12 mouse cellular contexts compared by ENCODE assay signal in the genomic region with DNA sequence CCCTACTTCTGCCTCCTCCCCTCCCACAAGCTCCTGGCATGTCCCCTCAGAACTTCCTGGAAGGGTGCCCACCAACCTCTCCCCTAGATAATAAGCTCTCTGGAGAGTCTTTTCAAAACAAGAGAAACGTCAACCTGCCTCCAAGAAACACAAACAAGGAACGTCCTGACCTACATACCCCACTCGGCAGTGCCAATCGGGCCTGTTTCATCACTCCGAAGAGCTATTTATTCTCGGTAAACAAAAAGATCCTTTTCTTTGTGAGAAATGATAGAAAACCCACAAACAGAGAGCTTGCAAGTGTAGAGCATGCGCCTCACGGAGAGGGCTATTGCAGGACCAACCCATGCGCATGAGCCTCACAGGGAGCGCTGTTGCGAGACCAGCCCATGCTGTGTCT.
DNase-seq lines count a peak whose midpoint lies in the region; ATAC-seq and TF ChIP-seq lines count a peak whose summit lies in the region.
"Had no signal": no experiment of that assay in that cellular context is flagged by ENCODE, and none has a peak within 500 bp of the region (broad histone marks: within the 10 kb centered on the region; RNA-seq: fewer than 3 reads in every experiment).

No protein-coding gene starts in this region.

- peak; percentile 20 for DNase-seq in kidney, adult 9 months
- DNase-seq in adrenal gland, postnatal 25 days = peak; percentile 21
- peak; percentile 36 to 46 for DNase-seq in cerebellum, postnatal 14 days
- DNase-seq in left cerebral cortex, adult 2 months (ENCODE audit: extremely low spot score in 1 of 2, low spot score in 2 of 2) = peak; percentile 48 to 66
- DNase-seq in limb, embryonic 10.5 days (ENCODE audit: low spot score) = no peak
- DNase-seq in gastrocnemius, postnatal 10 days = no peak

- 73% methylated on average over 11 of the region's 11 CpGs for WGBS in kidney, embryonic 16.5 days
- 91% methylated on average over 11 of the region's 11 CpGs for WGBS in limb, embryonic 10.5 days

- no peaks in the 10 kb centered on the region for H3K36me3 ChIP-seq in kidney, embryonic 16.5 days (ENCODE audit: insufficient read depth, low read length)
- H3K36me3 ChIP-seq in limb, embryonic 10.5 days = no peaks in the 10 kb centered on the region
- H3K36me3 ChIP-seq: embryonic facial prominence, embryonic 12.5 days; stomach, embryonic 15.5 days had no signal

- intact Hi-C loops in left cerebral cortex, adult 2 months (cut with DNase I) = no loop called here

- ATAC-seq in kidney, embryonic 16.5 days (ENCODE audit: low FRiP score, low TSS enrichment) = no peak
- ATAC-seq in activated CD4-positive, CD25-positive, alpha-beta regulatory T cell, adult 4 months = no peak
- ATAC-seq: Patski had no signal

- H3K9me3 ChIP-seq in kidney, embryonic 16.5 days (ENCODE audit: low read length) = no peaks in the 10 kb centered on the region
- H3K9me3 ChIP-seq in limb, embryonic 10.5 days (replicated peaks) = no peaks in the 10 kb centered on the region
- H3K9me3 ChIP-seq: embryonic facial prominence, embryonic 12.5 days; stomach, embryonic 15.5 days had no signal

- no peak overlapping the region for H3K9ac ChIP-seq in kidney, embryonic 16.5 days (replicated peaks; ENCODE audit: low read length)
- H3K9ac ChIP-seq: embryonic facial prominence, embryonic 12.5 days; stomach, embryonic 15.5 days had no signal

- H3K4me1 ChIP-seq in kidney, embryonic 16.5 days (ENCODE audit: insufficient read depth, low read length) = no peaks in the 10 kb centered on the region; the same call in 1 of the 2 replicates
- H3K4me1 ChIP-seq in limb, embryonic 10.5 days = no peaks in the 10 kb centered on the region
- H3K4me1 ChIP-seq: embryonic facial prominence, embryonic 12.5 days; stomach, embryonic 15.5 days had no signal

- no peak; the same call in 1 of the 2 replicates for TF ChIP-seq CTCF in left cerebral cortex, adult 2 months (IDR thresholded peaks at IDR 0.05)

- no peaks in the 10 kb centered on the region for H3K27me3 ChIP-seq in kidney, embryonic 16.5 days (ENCODE audit: insufficient read depth, low read length)
- no peaks in the 10 kb centered on the region for H3K27me3 ChIP-seq in limb, embryonic 10.5 days (ENCODE audit: low read depth, poor library complexity, severe bottlenecking)
- H3K27me3 ChIP-seq: embryonic facial prominence, embryonic 12.5 days; Patski; stomach, embryonic 15.5 days had no signal

- H3K27ac ChIP-seq in kidney, embryonic 16.5 days (ENCODE audit: low read length) = no peak overlapping the region
- H3K27ac ChIP-seq in left cerebral cortex, adult 2 months = peak overlapping the region; percentile 86
- H3K27ac ChIP-seq in limb, embryonic 10.5 days = no peak overlapping the region
- H3K27ac ChIP-seq: embryonic facial prominence, embryonic 12.5 days; kidney, postnatal 0 days; stomach, embryonic 15.5 days had no signal

- no peak overlapping the region for H3K4me2 ChIP-seq in kidney, embryonic 16.5 days (replicated peaks; ENCODE audit: low read depth, low read length)
- H3K4me2 ChIP-seq: embryonic facial prominence, embryonic 12.5 days; stomach, embryonic 15.5 days had no signal

- H3K4me3 ChIP-seq in kidney, embryonic 16.5 days (ENCODE audit: low read length) = no peak overlapping the region
- no peak overlapping the region for H3K4me3 ChIP-seq in left cerebral cortex, adult 2 months
- no peak overlapping the region for H3K4me3 ChIP-seq in limb, embryonic 10.5 days
- H3K4me3 ChIP-seq: embryonic facial prominence, embryonic 12.5 days; stomach, embryonic 15.5 days had no signal

Comparison
In these comparisons a context has a peak if more than half of its experiments do, and no peak if none do; other contexts are left out.
1. DNase-seq: peak in kidney, adult 9 months (single experiment), adrenal gland, postnatal 25 days (single experiment), cerebellum, postnatal 14 days (2 of 2) and left cerebral cortex, adult 2 months (2 of 2); none in limb, embryonic 10.5 days (single experiment) and gastrocnemius, postnatal 10 days (single experiment).